Mouse (Mus musculus): ENCODE data around the gene Hsp90aa1.
"Not testable (repeated sequence)": the region's sequence is repeated elsewhere in the genome, so short reads cannot be mapped to it uniquely, and the experiment has no call there.

Gene Hsp90aa1

GRCm38 (mm10) chr12:110702556-110702955 lies at the start of gene Hsp90aa1:
Hsp90aa1 (minus strand) TSS chr12:110702728.
- no peak for DNase-seq (ENCODE audit: low spot score)

- no peak for DNase-seq (ENCODE audit: low spot score)
Observed at GRCm38 (mm10) chr12:110750770-110751439, 48.4 kb upstream of the Hsp90aa1 start.

- DNase-seq (ENCODE audit: low spot score): peak; percentile 6
Observed at GRCm38 (mm10) chr12:110738158-110738921, 35.8 kb upstream of the Hsp90aa1 start.

GRCm38 (mm10) chr12:110737170-110738157 lies 34.9 kb upstream of the Hsp90aa1 start, which contains the start of gene Wdr20:
Wdr20 (plus strand) TSS chr12:110737944.
- peak; percentile 99 for DNase-seq (ENCODE audit: low spot score)

- no peak for DNase-seq (ENCODE audit: low spot score)
Observed at GRCm38 (mm10) chr12:110736641-110737040, 34.1 kb upstream of the Hsp90aa1 start.

GRCm38 (mm10) chr12:110733254-110733653 lies 30.7 kb upstream of the Hsp90aa1 start:
- DNase-seq (ENCODE audit: low spot score): not testable (repeated sequence)

- DNase-seq (ENCODE audit: low spot score): no peak
Observed at GRCm38 (mm10) chr12:110726428-110726827, 23.9 kb upstream of the Hsp90aa1 start.

GRCm38 (mm10) chr12:110725489-110725888 lies 23.0 kb upstream of the Hsp90aa1 start:
- DNase-seq (ENCODE audit: low spot score): no peak

GRCm38 (mm10) chr12:110725051-110725450 lies 22.5 kb upstream of the Hsp90aa1 start:
- no peak for DNase-seq (ENCODE audit: low spot score)

- no peak for DNase-seq (ENCODE audit: low spot score)
Observed at GRCm38 (mm10) chr12:110716004-110716403, 13.5 kb upstream of the Hsp90aa1 start.

GRCm38 (mm10) chr12:110714215-110714614 lies 11.7 kb upstream of the Hsp90aa1 start:
- no peak for DNase-seq (ENCODE audit: low spot score)

- DNase-seq (ENCODE audit: low spot score): no peak
Observed at GRCm38 (mm10) chr12:110713784-110714183, 11.3 kb upstream of the Hsp90aa1 start.

GRCm38 (mm10) chr12:110711270-110711669 lies 8.7 kb upstream of the Hsp90aa1 start:
- no peak for DNase-seq (ENCODE audit: low spot score)

- DNase-seq (ENCODE audit: low spot score): no peak
Observed at GRCm38 (mm10) chr12:110707451-110707850, 4.9 kb upstream of the Hsp90aa1 start.

GRCm38 (mm10) chr12:110706337-110707231 lies 4.1 kb upstream of the Hsp90aa1 start:
- DNase-seq (ENCODE audit: low spot score): no peak

GRCm38 (mm10) chr12:110705419-110705818 lies 2.9 kb upstream of the Hsp90aa1 start:
- not testable (repeated sequence) for DNase-seq (ENCODE audit: low spot score)

- DNase-seq (ENCODE audit: low spot score): no peak
Observed at GRCm38 (mm10) chr12:110703682-110704081, 1.2 kb upstream of the Hsp90aa1 start.

- peak; percentile 81 for DNase-seq (ENCODE audit: low spot score)
Observed at GRCm38 (mm10) chr12:110703008-110703471, 512 bp upstream of the Hsp90aa1 start.

GRCm38 (mm10) chr12:110701363-110701762 lies 1.2 kb downstream of the Hsp90aa1 start:
- not testable (repeated sequence) for DNase-seq (ENCODE audit: low spot score)

GRCm38 (mm10) chr12:110700730-110701129 lies 1.8 kb downstream of the Hsp90aa1 start:
- DNase-seq (ENCODE audit: low spot score): no peak

GRCm38 (mm10) chr12:110699171-110699547 lies 3.4 kb downstream of the Hsp90aa1 start:
- DNase-seq (ENCODE audit: low spot score): no peak

Measured in ovary, postnatal 14 days (tissue).